Mouse (Mus musculus): Measurements from ENCODE around the gene Srgap2. TPM values are rescaled to one million over a fixed set of nuclear protein-coding genes. Genes with fewer than 3 reads are reported as not detected.

The Srgap2 gene
- polyA plus RNA-seq, 1 experiment, result 83.8 TPM

DNA sequence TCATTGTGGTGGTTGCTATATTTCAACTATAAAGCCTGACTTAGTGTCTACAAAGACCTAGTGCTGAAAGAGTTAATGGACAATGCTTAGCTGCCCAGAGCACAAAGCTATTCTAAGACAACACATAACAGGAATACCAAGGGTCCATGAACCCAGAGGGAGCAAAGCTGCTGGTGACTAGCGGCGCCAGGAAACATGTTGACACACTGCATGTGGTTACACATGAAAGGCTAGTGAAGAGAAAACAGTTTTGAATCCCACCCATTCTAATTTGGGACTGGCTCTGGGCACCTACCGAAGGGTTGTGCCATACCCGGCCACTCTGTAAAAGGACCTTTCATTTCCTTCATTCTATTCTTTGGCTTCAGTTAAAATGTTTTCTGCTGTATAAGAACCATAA, 106.5 kb downstream of the Srgap2 start:
- TF ChIP-seq EP300 (IDR thresholded peaks at IDR 0.05; ENCODE audit: insufficient read depth, low read depth, low read length) (no peak), CTCF (IDR thresholded peaks at IDR 0.05; ENCODE audit: low read depth, low read length) (no peak), POLR2A (IDR thresholded peaks at IDR 0.05; ENCODE audit: insufficient read depth, low read length) (no peak)
- H3K4me3 ChIP-seq (ENCODE audit: low read depth, low read length), result no peak overlapping the region
- no peak overlapping the region for H3K27ac ChIP-seq (ENCODE audit: insufficient read depth, low read length)
- no peaks in the 10 kb centered on the region for H3K4me1 ChIP-seq (ENCODE audit: control insufficient read depth, insufficient read depth, low read length)
- H3K36me3 ChIP-seq (ENCODE audit: control insufficient read depth, insufficient read depth, low read length, poor library complexity, severe bottlenecking), result no peaks in the 10 kb centered on the region
- no peaks in the 10 kb centered on the region for H3K9me3 ChIP-seq (replicated peaks; ENCODE audit: control insufficient read depth, insufficient read depth, low read length, poor library complexity, severe bottlenecking)
- no peak overlapping the region for H3K9ac ChIP-seq (ENCODE audit: low read depth, poor library complexity, severe bottlenecking)
- no peaks in the 10 kb centered on the region for H3K27me3 ChIP-seq (ENCODE audit: control insufficient read depth, insufficient read depth, low read length, poor library complexity, severe bottlenecking)

DNA sequence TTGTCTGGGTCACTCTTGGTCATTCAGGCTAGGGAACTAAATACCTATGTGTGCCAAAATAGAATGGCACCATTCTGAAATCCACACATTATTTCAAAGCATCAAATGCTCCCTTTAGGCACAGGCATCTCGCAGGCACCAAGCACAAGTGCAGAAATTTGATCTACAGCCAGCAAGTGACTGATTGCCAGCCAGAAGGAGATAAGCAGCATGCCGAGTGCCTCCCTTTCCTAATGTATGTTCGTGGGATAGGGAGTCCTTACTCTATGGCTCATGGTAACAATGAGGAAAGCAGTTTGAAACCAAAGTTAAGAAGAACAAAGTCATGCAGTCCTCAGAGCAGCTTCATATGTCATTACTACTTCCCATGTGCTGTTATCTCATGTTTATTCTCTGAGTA, 107.8 kb downstream of the Srgap2 start:
- TF ChIP-seq EP300 (IDR thresholded peaks at IDR 0.05; ENCODE audit: insufficient read depth, low read depth, low read length) (no peak), POLR2A (IDR thresholded peaks at IDR 0.05; ENCODE audit: insufficient read depth, low read length) (no peak), CTCF (IDR thresholded peaks at IDR 0.05; ENCODE audit: low read depth, low read length) (no peak)
- no peaks in the 10 kb centered on the region for H3K27me3 ChIP-seq (ENCODE audit: control insufficient read depth, insufficient read depth, low read length, poor library complexity, severe bottlenecking)
- no peaks in the 10 kb centered on the region for H3K36me3 ChIP-seq (ENCODE audit: control insufficient read depth, insufficient read depth, low read length, poor library complexity, severe bottlenecking)
- H3K4me1 ChIP-seq (ENCODE audit: control insufficient read depth, insufficient read depth, low read length), result no peaks in the 10 kb centered on the region
- H3K9ac ChIP-seq (ENCODE audit: low read depth, poor library complexity, severe bottlenecking), result no peak overlapping the region
- H3K9me3 ChIP-seq (replicated peaks; ENCODE audit: control insufficient read depth, insufficient read depth, low read length, poor library complexity, severe bottlenecking), result no peaks in the 10 kb centered on the region
- H3K4me3 ChIP-seq (ENCODE audit: low read depth, low read length), result no peak overlapping the region
- H3K27ac ChIP-seq (ENCODE audit: insufficient read depth, low read length), result no peak overlapping the region

DNA sequence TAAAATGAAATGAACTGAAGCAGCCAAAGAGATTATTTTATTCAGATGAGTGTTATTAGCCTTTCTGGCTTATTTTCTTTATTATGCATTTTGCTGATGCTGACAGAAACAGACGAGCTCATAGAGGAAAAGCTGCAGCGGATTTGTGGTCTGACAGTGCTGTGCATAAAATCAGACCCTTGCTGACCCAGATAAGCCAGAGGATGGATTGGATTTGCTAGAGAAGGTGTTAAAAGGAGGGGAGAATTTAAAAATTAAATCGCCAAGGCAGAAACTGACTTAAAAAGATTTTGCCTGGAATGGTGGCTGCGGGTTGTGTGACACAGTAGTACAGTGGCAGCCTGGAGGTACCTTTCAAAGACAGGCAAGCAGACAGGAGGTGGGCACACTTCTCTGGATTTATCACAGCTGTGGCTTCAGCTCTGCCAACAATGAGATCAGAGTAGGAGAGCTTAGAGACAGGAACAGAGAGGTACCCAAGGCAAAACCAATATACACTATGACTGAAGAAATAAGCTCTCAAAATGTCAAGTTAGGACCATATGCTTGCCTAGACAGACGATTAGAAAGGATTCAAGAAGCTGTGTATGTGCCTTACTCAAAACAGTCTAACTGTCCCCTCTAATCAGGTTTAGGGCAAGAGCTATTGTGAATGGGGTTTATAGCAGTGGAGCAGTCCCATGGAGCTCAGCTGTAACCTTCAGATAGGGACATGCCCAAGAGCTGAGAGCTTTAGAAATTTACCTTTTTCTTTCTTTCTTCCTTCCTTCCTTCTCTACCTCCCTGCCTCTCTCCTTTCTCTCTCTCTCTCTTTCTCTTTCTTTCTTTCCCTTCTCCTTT, 109.1 kb downstream of the Srgap2 start:
- Histone ChIP-seq H3K27ac (ENCODE audit: insufficient read depth, low read length) (no peak overlapping the region), H3K9ac (ENCODE audit: low read depth, poor library complexity, severe bottlenecking) (no peak overlapping the region), H3K9me3 (replicated peaks; ENCODE audit: control insufficient read depth, insufficient read depth, low read length, poor library complexity, severe bottlenecking) (no peaks in the 10 kb centered on the region), H3K4me1 (ENCODE audit: control insufficient read depth, insufficient read depth, low read length) (no peaks in the 10 kb centered on the region), H3K36me3 (ENCODE audit: control insufficient read depth, insufficient read depth, low read length, poor library complexity, severe bottlenecking) (no peaks in the 10 kb centered on the region), H3K27me3 (ENCODE audit: control insufficient read depth, insufficient read depth, low read length, poor library complexity, severe bottlenecking) (no peaks in the 10 kb centered on the region), H3K4me3 (ENCODE audit: low read depth, low read length) (no peak overlapping the region)
- TF ChIP-seq EP300 (IDR thresholded peaks at IDR 0.05; ENCODE audit: insufficient read depth, low read depth, low read length), result no peak

DNA sequence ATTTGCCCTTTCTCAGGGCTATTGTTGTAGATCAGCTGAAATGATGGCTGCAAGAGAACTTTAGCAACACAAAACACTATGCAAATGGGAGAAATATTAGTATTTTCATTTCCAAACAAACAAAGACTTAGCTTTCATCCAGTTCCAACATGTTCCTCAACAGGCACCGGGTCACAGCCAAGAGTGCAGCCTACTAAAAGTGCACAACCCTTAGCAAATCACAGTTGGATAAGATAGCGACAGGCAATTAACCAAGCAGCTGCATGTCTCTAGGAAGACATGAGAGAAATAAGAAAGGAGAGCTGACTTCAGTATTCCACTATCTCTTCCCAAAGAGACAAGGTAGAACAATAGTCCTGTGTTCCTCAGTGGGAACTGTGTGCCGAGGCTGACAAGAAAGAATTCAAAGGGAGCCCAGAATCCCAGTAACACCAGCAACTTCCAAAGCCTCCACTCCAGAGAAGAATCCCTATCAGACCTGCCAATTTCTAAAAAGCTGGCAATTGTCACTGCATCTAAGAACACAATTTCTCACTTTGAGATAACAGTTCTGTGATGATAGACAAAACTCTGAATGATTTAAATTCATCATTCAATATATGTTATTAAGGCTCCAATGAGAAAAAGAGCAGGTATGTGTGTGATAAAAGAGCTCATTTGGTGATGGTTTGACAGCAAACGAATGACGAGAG, 109.9 kb downstream of the Srgap2 start:
- Histone ChIP-seq H3K4me1 (ENCODE audit: control insufficient read depth, insufficient read depth, low read length) (no peaks in the 10 kb centered on the region), H3K36me3 (ENCODE audit: control insufficient read depth, insufficient read depth, low read length, poor library complexity, severe bottlenecking) (no peaks in the 10 kb centered on the region), H3K4me3 (ENCODE audit: low read depth, low read length) (no peak overlapping the region), H3K27ac (ENCODE audit: insufficient read depth, low read length) (no peak overlapping the region), H3K27me3 (ENCODE audit: control insufficient read depth, insufficient read depth, low read length, poor library complexity, severe bottlenecking) (no peaks in the 10 kb centered on the region), H3K9ac (ENCODE audit: low read depth, poor library complexity, severe bottlenecking) (no peak overlapping the region), H3K9me3 (replicated peaks; ENCODE audit: control insufficient read depth, insufficient read depth, low read length, poor library complexity, severe bottlenecking) (no peaks in the 10 kb centered on the region)
- TF ChIP-seq CTCF (IDR thresholded peaks at IDR 0.05; ENCODE audit: low read depth, low read length) (no peak), EP300 (IDR thresholded peaks at IDR 0.05; ENCODE audit: insufficient read depth, low read depth, low read length) (no peak), POLR2A (IDR thresholded peaks at IDR 0.05; ENCODE audit: insufficient read depth, low read length) (no peak)

DNA sequence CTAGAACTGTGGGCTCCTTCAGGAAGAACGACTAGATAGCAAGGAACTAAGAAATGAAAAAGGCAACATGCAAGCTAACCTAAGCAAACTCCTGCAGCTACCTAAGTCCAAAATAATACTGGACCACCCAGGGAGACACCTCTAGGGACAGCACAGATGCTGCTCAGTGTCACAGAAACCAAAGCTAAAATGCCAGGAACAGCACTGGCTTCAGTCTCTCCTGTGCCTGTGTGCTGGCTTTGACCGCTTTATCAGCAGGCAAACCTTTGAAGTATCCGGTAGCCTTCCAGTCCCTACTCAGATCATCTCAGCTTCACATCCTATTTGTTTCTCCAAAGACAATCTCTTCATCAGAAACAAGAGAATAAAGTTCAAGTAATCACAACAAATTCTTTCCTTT, 123.6 kb downstream of the Srgap2 start:
- Histone ChIP-seq H3K4me1 (ENCODE audit: control insufficient read depth, insufficient read depth, low read length) (no peaks in the 10 kb centered on the region), H3K36me3 (ENCODE audit: control insufficient read depth, insufficient read depth, low read length, poor library complexity, severe bottlenecking) (no peaks in the 10 kb centered on the region), H3K4me3 (ENCODE audit: low read depth, low read length) (no peak overlapping the region), H3K9ac (ENCODE audit: low read depth, poor library complexity, severe bottlenecking) (no peak overlapping the region), H3K27ac (ENCODE audit: insufficient read depth, low read length) (no peak overlapping the region), H3K9me3 (replicated peaks; ENCODE audit: control insufficient read depth, insufficient read depth, low read length, poor library complexity, severe bottlenecking) (no peaks in the 10 kb centered on the region), H3K27me3 (ENCODE audit: control insufficient read depth, insufficient read depth, low read length, poor library complexity, severe bottlenecking) (no peaks in the 10 kb centered on the region)
- TF ChIP-seq CTCF (IDR thresholded peaks at IDR 0.05; ENCODE audit: low read depth, low read length) (no peak), EP300 (IDR thresholded peaks at IDR 0.05; ENCODE audit: insufficient read depth, low read depth, low read length) (no peak), POLR2A (IDR thresholded peaks at IDR 0.05; ENCODE audit: insufficient read depth, low read length) (no peak)

DNA sequence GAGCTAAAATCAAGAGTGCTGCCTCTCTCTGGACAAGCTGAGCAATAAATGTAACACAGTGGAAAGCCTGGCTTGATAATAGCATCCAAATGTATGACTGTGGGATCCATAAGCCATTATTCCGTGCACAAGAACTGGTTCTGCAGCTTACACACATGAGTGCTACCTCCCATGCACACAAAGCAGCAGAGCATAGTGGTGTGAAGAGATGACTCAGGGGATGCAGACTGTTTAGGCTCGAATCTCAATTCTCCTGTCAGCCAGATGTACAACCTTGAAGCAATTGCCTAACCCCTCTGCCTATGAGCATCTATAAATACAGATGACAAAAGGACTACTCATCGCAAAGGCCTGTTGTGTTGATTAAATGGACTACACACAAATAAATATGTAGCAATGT, 126.3 kb downstream of the Srgap2 start:
- Histone ChIP-seq H3K9ac (ENCODE audit: low read depth, poor library complexity, severe bottlenecking) (no peak overlapping the region), H3K36me3 (ENCODE audit: control insufficient read depth, insufficient read depth, low read length, poor library complexity, severe bottlenecking) (no peaks in the 10 kb centered on the region), H3K4me3 (ENCODE audit: low read depth, low read length) (no peak overlapping the region), H3K9me3 (replicated peaks; ENCODE audit: control insufficient read depth, insufficient read depth, low read length, poor library complexity, severe bottlenecking) (no peaks in the 10 kb centered on the region), H3K4me1 (ENCODE audit: control insufficient read depth, insufficient read depth, low read length) (no peaks in the 10 kb centered on the region), H3K27me3 (ENCODE audit: control insufficient read depth, insufficient read depth, low read length, poor library complexity, severe bottlenecking) (no peaks in the 10 kb centered on the region), H3K27ac (ENCODE audit: insufficient read depth, low read length) (no peak overlapping the region)
- TF ChIP-seq EP300 (IDR thresholded peaks at IDR 0.05; ENCODE audit: insufficient read depth, low read depth, low read length) (no peak), CTCF (IDR thresholded peaks at IDR 0.05; ENCODE audit: low read depth, low read length) (no peak)

Data from ES-Bruce4 (cell line).